Mouse (Mus musculus) MEL (cell line): ENCODE data around the gene Senp6. TPM values are rescaled to one million over a fixed set of nuclear protein-coding genes. Genes with fewer than 3 reads are reported as not detected.

Experiments
- DNase-seq: peaks from one replicate; pipeline ENCODE4 v3.0.0; 2011; ENCODE audit warnings: low read depth, low spot score
- H3K27ac ChIP-seq: 2 replicates; pipeline ENCODE4 v1.5.1; 2012; ENCODE audit warnings: low read depth, mild to moderate bottlenecking, control low read depth, low read length, moderate library complexity; ENCODE audit not compliant: control insufficient read depth
- H3K27me3 ChIP-seq, 2 experiments: fragments of 150-350 bp in 1 of 2; sonication (generic) in 1 of 2; 2 replicates each; pipeline ENCODE4 v1.6.1; 2012; ENCODE audit warnings: low read length in 2 of 2, mild to moderate bottlenecking in 2 of 2, improper control_type of control experiment in 1 of 2, moderate library complexity in 1 of 2; ENCODE audit not compliant: insufficient read depth in 2 of 2, control insufficient read depth in 1 of 2
- H3K36me3 ChIP-seq, 2 experiments: 2 replicates each; pipeline ENCODE4 v1.6.1; 2012 to 2014; ENCODE audit warnings: low read length in 2 of 2, improper control_type of control experiment in 1 of 2, inconsistent platforms in 1 of 2, mild to moderate bottlenecking in 1 of 2; ENCODE audit not compliant: insufficient read depth in 2 of 2, control insufficient read depth in 1 of 2
- H3K4me1 ChIP-seq, 2 experiments: fragments of 150-350 bp in 1 of 2; sonication (generic) in 1 of 2; 2 replicates each; pipeline ENCODE4 v1.6.1; 2012; ENCODE audit warnings: low read length in 2 of 2, improper control_type of control experiment in 1 of 2, mild to moderate bottlenecking in 1 of 2; ENCODE audit not compliant: insufficient read depth in 2 of 2, control insufficient read depth in 1 of 2
- H3K4me3 ChIP-seq, 2 experiments: fragments of 150-350 bp in 1 of 2; sonication (generic) in 1 of 2; 2 replicates each; pipeline ENCODE4 v1.5.1; 2012; ENCODE audit warnings: low read depth in 2 of 2, low read length in 2 of 2, mild to moderate bottlenecking in 2 of 2, moderate library complexity in 2 of 2, control low read depth in 1 of 2, improper control_type of control experiment in 1 of 2; ENCODE audit not compliant: control insufficient read depth in 1 of 2, insufficient read depth in 1 of 2
- H3K79me2 ChIP-seq: 2 replicates; pipeline ENCODE4 v1.6.1; 2012; ENCODE audit warnings: mild to moderate bottlenecking, low read length, moderate library complexity; ENCODE audit not compliant: control insufficient read depth, poor library complexity, insufficient read depth
- H3K9ac ChIP-seq: 2 replicates; pipeline ENCODE4 v1.6.1; 2012; ENCODE audit warnings: low read depth, mild to moderate bottlenecking, control low read depth, low read length, moderate library complexity; ENCODE audit not compliant: control insufficient read depth, poor library complexity, severe bottlenecking
- H3K9me3 ChIP-seq: fragments of 150-350 bp; sonication (generic); replicated peaks from 2 replicates; pipeline ENCODE4 v1.6.1; 2012; ENCODE audit warnings: mild to moderate bottlenecking, low read length, improper control_type of control experiment, moderate library complexity; ENCODE audit not compliant: insufficient read depth
- BHLHE40 ChIP-seq: IDR thresholded peaks from 2 replicates; pipeline ENCODE4 v1.6.1; 2012; ENCODE audit warnings: low read depth, mild to moderate bottlenecking, inconsistent platforms, low read length, improper control_type of control experiment, borderline replicate concordance
- CHD1 ChIP-seq: IDR thresholded peaks from 2 replicates; pipeline ENCODE4 v1.6.1; 2012; ENCODE audit warnings: low read depth, mild to moderate bottlenecking, inconsistent platforms, low read length, improper control_type of control experiment
- E2F4 ChIP-seq: IDR thresholded peaks from 2 replicates; pipeline ENCODE4 v1.6.1; 2011; ENCODE audit warnings: low read depth, low read length, improper control_type of control experiment, borderline replicate concordance
- ELF1 ChIP-seq: IDR thresholded peaks from 2 replicates; pipeline ENCODE4 v1.6.1; 2014; ENCODE audit warnings: low read depth, mild to moderate bottlenecking, inconsistent platforms, low read length, improper control_type of control experiment, moderate library complexity
- JUND ChIP-seq: IDR thresholded peaks from 2 replicates; pipeline ENCODE4 v1.6.1; 2011; ENCODE audit warnings: low read depth, mild to moderate bottlenecking, improper control_type of control experiment, low read length
- MAZ ChIP-seq: IDR thresholded peaks from 2 replicates; pipeline ENCODE4 v1.6.1; 2012; ENCODE audit warnings: low read depth, mild to moderate bottlenecking, inconsistent platforms, low read length, improper control_type of control experiment
- MEF2A ChIP-seq: IDR thresholded peaks from 2 replicates; pipeline ENCODE4 v1.6.1; 2014; ENCODE audit warnings: low read depth, mild to moderate bottlenecking, inconsistent platforms, low read length, improper control_type of control experiment; ENCODE audit not compliant: poor library complexity, insufficient replicate concordance, severe bottlenecking; ENCODE audit errors: extremely low read depth
- MXI1 ChIP-seq: IDR thresholded peaks from 2 replicates; pipeline ENCODE4 v1.6.1; 2011; ENCODE audit warnings: mild to moderate bottlenecking, low read depth, low read length, improper control_type of control experiment
- MYB ChIP-seq: IDR thresholded peaks from 2 replicates; pipeline ENCODE4 v1.6.1; 2011; ENCODE audit warnings: mild to moderate bottlenecking, low read depth, low read length, improper control_type of control experiment
- NELFE ChIP-seq: IDR thresholded peaks from 2 replicates; pipeline ENCODE4 v1.6.1; 2011; ENCODE audit warnings: low read depth, low read length, improper control_type of control experiment
- NRF1 ChIP-seq: IDR thresholded peaks from 2 replicates; pipeline ENCODE4 v1.6.1; 2014; ENCODE audit warnings: low read depth, mild to moderate bottlenecking, inconsistent platforms, low read length, improper control_type of control experiment, moderate library complexity; ENCODE audit not compliant: poor library complexity, insufficient read depth, severe bottlenecking
- SIN3A ChIP-seq: IDR thresholded peaks from 2 replicates; pipeline ENCODE4 v1.6.1; 2012; ENCODE audit warnings: low read length, improper control_type of control experiment, inconsistent platforms
- TAL1 ChIP-seq: IDR thresholded peaks from 2 replicates; pipeline ENCODE4 v1.6.1; 2012; ENCODE audit warnings: mild to moderate bottlenecking, inconsistent platforms, low read length, moderate library complexity, mixed read lengths
- TBP ChIP-seq: IDR thresholded peaks from 2 replicates; pipeline ENCODE4 v1.8.0; 2011; ENCODE audit warnings: low read depth, low read length, improper control_type of control experiment
- TCF12 ChIP-seq: IDR thresholded peaks from 2 replicates; pipeline ENCODE4 v1.6.1; 2014; ENCODE audit warnings: low read depth, mild to moderate bottlenecking, inconsistent platforms, low read length, improper control_type of control experiment, moderate library complexity
- UBTF ChIP-seq: IDR thresholded peaks from 2 replicates; pipeline ENCODE4 v1.6.1; 2012; ENCODE audit warnings: low read depth, mild to moderate bottlenecking, inconsistent platforms, low read length, improper control_type of control experiment, moderate library complexity, borderline replicate concordance; ENCODE audit not compliant: insufficient read depth
- USF1 ChIP-seq: IDR thresholded peaks from 2 replicates; pipeline ENCODE4 v1.6.1; 2014; ENCODE audit warnings: low read depth, mild to moderate bottlenecking, inconsistent platforms, low read length, improper control_type of control experiment, moderate library complexity
- ZKSCAN1 ChIP-seq: IDR thresholded peaks from 2 replicates; pipeline ENCODE4 v1.6.1; 2012; ENCODE audit warnings: low read depth, mild to moderate bottlenecking, inconsistent platforms, low read length, improper control_type of control experiment, moderate library complexity
- ZNF384 ChIP-seq: IDR thresholded peaks from 2 replicates; pipeline ENCODE4 v1.6.1; 2012; ENCODE audit warnings: low read depth, mild to moderate bottlenecking, inconsistent platforms, low read length, improper control_type of control experiment
- polyA plus RNA-seq, 2 experiments: library from polyadenylated mRNA; stranded (reverse) in 1 of 2; unstranded in 1 of 2; fragments of >175 nt in 1 of 2; fragments of >200 nt in 1 of 2; gene quantifications; 2 replicates each; pipeline versions ENCODE4 v1.2.1 to v1.2.4; 2012; ENCODE audit warnings: low replicate concordance in 2 of 2, low read depth in 1 of 2; ENCODE audit not compliant: insufficient read length in 2 of 2, insufficient read depth in 1 of 2, missing spikeins in 1 of 2
- total RNA-seq: library from RNA; depleted of rRNA; stranded (reverse); fragments of 300-350 nt; gene quantifications from 2 replicates; pipeline ENCODE4 v1.2.3, GENCODE M21; 2012

Gene Senp6
- total and polyA plus RNA-seq, 3 experiments = 67.0 to 670 (median 71.1) TPM

GRCm38 (mm10) chr9:80173629-80174028 is 106.9 kb downstream of the Senp6 start:
- Histone ChIP-seq H3K27ac (no peak overlapping the region), H3K9me3 (no peaks in the 10 kb centered on the region), H3K9ac (no peak overlapping the region), H3K4me1 (no peaks in the 10 kb centered on the region), H3K27me3 (no peaks in the 10 kb centered on the region; a peak in 1 of 4 replicates), H3K36me3 (no peaks in the 10 kb centered on the region), H3K79me2 (no peaks in the 10 kb centered on the region), H3K4me3 (no peak overlapping the region)
- DNase-seq = no peak
- TF ChIP-seq TBP (no peak), MEF2A (no peak), SIN3A (no peak), MXI1 (no peak)

DNA sequence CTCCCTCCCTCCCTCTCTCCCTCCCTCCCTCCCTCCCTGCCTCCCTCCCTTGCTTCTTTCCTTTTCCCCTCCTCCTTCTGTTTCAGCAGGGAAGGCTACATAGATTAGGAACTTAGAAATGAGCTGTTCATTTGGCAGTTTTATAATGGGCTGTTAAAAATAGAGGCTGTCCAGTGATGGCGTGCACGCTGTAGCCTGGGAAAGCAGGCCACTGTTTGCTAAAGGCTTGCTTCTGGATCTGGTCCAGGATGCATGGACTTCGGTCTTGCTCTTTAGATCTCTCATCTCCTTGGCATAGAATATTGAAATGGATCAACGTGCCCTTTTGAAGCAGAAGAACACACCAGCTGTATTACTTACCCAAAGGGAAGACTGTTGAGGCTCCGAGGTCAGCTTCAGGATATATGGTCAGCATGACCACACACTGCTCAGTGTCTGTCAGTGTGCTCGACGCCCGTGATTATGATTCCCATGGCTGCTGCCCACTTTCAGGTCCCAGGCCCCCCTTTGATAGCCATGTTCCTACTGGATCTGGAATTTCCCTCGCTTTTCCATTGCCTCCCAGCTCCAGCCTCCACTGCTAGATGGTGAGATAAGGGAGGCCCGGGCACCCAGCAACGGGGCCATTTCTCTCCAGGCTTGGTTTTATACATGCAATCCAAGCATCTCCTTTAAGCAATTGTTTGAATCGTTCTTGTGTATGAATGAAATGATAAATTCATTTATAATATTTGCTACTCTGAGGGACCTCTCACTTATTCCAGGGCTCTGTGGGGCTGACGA is 110.2 kb downstream of the Senp6 start:
- Histone ChIP-seq H3K4me3 (no peak overlapping the region), H3K79me2 (no peaks in the 10 kb centered on the region)
- DNase-seq = no peak
- TF ChIP-seq SIN3A = no peak
- no peak for TF ChIP-seq UBTF
- TF ChIP-seq TCF12 = no peak
- TF ChIP-seq MAZ = no peak
- no peak for TF ChIP-seq NELFE
- TF ChIP-seq ZKSCAN1 = no peak
- no peak for TF ChIP-seq ELF1
- TF ChIP-seq USF1 = no peak
- TF ChIP-seq MYB = no peak
- TF ChIP-seq E2F4 = no peak
- TF ChIP-seq BHLHE40 = no peak
- TF ChIP-seq ZNF384 = no peak
- no peak for TF ChIP-seq JUND
- no peak for TF ChIP-seq CHD1
- no peak for TF ChIP-seq NRF1
- no peak for TF ChIP-seq TAL1
- TF ChIP-seq, all 39 proteins: peak for 0
- no peak overlapping the region for H3K27ac ChIP-seq
- H3K27me3 ChIP-seq = no peaks in the 10 kb centered on the region
- H3K9me3 ChIP-seq = no peaks in the 10 kb centered on the region
- no peaks in the 10 kb centered on the region for H3K36me3 ChIP-seq
- H3K9ac ChIP-seq = no peak overlapping the region
- no peaks in the 10 kb centered on the region for H3K4me1 ChIP-seq
